Mouse (Mus musculus) skeletal muscle tissue, postnatal 0 days (tissue): ENCODE measurements around the gene Rgp1. TPM values are rescaled to one million over a fixed set of nuclear protein-coding genes. Genes with fewer than 3 reads are reported as not detected.

ENCODE experiments used
- microRNA-seq, 2 experiments: library from miRNA; unstranded; fragments of <30 nt; microRNA quantifications; one replicate each; pipeline ENCODE4; 2016
- polyA plus RNA-seq: library from polyadenylated mRNA; unstranded; fragments of >200 nt; fragmentation: Nextera tagmentation; extraction: Ambion mirVana; gene quantifications from 2 replicates; pipeline ENCODE4 v1.2.1, GENCODE M21; 2015

Rgp1 gene
- 10.9 and 16.0 TPM in 2 replicates for polyA plus RNA-seq

GRCm38 (mm10) chr4:43578376-43579204 lies at the start of gene Rgp1, which contains the start of gene Gba2:
Rgp1 (plus strand) TSS chr4:43578715.
Gba2 (minus strand) TSS chr4:43578873.

GRCm38 (mm10) chr4:43561997-43562768 lies 16.3 kb upstream of the Rgp1 start, which contains the start of the genes Creb3 and Tln1:
Creb3 (plus strand) TSS chr4:43562332.
Tln1 (minus strand) TSS chr4:43562691.

GRCm38 (mm10) chr4:43584444-43585416 lies 6.2 kb downstream of the Rgp1 start, which contains the start of gene Msmp:
Msmp (minus strand) TSS chr4:43584494.

DNA sequence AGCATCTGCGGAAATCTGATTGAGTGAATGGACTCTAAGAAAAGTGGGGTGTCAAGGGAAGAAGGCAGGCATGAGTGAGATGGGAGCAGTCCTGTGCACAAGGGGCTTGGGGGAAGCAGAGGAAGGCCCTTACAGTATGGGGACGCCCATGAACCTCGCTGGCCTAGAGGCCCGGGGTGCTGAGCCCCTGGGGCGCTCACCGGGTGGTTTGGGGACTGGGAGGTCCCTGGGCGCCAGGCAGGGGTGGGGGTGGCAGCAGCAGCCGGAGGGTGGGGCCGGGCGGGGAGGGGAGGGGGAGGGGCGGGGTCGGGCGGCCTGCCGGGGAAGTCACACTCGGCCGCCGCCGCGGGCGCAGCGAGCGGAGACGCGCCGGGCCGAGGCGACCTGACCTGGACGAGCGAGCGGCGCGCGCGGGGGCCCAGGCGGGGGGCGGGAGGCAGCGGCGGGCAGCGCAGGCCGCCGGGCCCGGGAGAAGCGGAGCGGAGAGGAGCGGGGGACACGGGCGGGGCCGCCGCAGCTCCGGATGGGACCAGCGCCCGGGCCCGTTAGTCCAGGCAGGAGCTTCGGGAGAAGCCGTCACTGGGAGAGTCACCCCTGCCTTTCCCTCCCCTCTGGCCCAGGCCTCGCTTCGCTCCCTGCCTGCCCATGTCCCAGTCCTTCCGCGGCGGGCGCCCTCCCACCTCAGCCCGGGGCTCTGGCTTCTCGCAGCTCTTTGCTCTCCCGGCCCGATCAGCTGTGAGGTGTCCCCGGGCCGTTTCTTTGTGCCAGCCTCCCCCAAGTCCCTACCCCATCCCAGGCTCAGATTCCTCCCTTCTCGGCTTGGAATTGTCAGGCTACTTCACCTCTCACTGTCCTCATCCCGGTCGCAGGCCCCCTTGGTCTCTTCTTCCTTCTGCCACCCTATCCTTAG lies 52.8 kb downstream of the Rgp1 start, which contains the start of gene Npr2:
Gene Npr2 (plus strand): TSS at position 890 of the 910 bp plus-strand sequence.

Small RNA genes within 50 kb of the gene (microRNA-seq; reads per million reads assigned to microRNA genes)
- gene Gm25262, result 0.10 to 0.21 reads per million in 2 experiments

Other genes starting within 250 kb of the Rgp1 start
- gene Rusc2, start 196.7 kb upstream of the Rgp1 start, polyA plus RNA-seq, result 21.0 and 21.1 TPM in 2 replicates
- gene Fam166b, start 149.6 kb upstream of the Rgp1 start, polyA plus RNA-seq, result not detected in 2 replicates
- gene Tesk1, start 136.8 kb upstream of the Rgp1 start, polyA plus RNA-seq, result 5.8 and 7.2 TPM in 2 replicates
- gene Cd72, start 124.1 kb upstream of the Rgp1 start, polyA plus RNA-seq, result 1.7 and 1.9 TPM in 2 replicates
- not detected in 2 replicates for gene Sit1, start 95.0 kb upstream of the Rgp1 start, polyA plus RNA-seq
- gene Ccdc107, start 85.8 kb upstream of the Rgp1 start, polyA plus RNA-seq, result 56.6 and 56.9 TPM in 2 replicates
- gene Arhgef39, start 79.0 kb upstream of the Rgp1 start, polyA plus RNA-seq, result 7.0 and 7.9 TPM in 2 replicates
- 0.59 and 0.61 TPM in 2 replicates for gene Car9, start 71.7 kb upstream of the Rgp1 start, polyA plus RNA-seq
- gene Tpm2, start 55.0 kb upstream of the Rgp1 start, polyA plus RNA-seq, result 10,111 and 10,503 TPM in 2 replicates
- 73.8 and 82.0 TPM in 2 replicates for gene Creb3, start 16.4 kb upstream of the Rgp1 start, polyA plus RNA-seq
- 49.9 and 55.4 TPM in 2 replicates for gene Tln1, start 16.0 kb upstream of the Rgp1 start, polyA plus RNA-seq
- 10.1 and 10.5 TPM in 2 replicates for gene Gba2, start 158 bp downstream of the Rgp1 start, polyA plus RNA-seq
- gene Msmp, start 5.8 kb downstream of the Rgp1 start, polyA plus RNA-seq, result 0.72 and 0.85 TPM in 2 replicates
- 11.0 and 11.8 TPM in 2 replicates for gene Npr2, start 53.2 kb downstream of the Rgp1 start, polyA plus RNA-seq
- gene Spag8, start 74.9 kb downstream of the Rgp1 start, polyA plus RNA-seq, result 0.16 TPM in 1 of 2 replicates, not detected in the other
- gene Hint2, start 77.8 kb downstream of the Rgp1 start, polyA plus RNA-seq, result 205 and 218 TPM in 2 replicates
- gene Tmem8b, start 90.3 kb downstream of the Rgp1 start, polyA plus RNA-seq, result 3.4 and 4.4 TPM in 2 replicates
- 3.3 and 4.2 TPM in 2 replicates for gene Fam221b, start 90.4 kb downstream of the Rgp1 start, polyA plus RNA-seq
- not detected in 2 replicates for gene Olfr70, start 122.1 kb downstream of the Rgp1 start, polyA plus RNA-seq
- not detected in 2 replicates for gene Olfr71, start 131.5 kb downstream of the Rgp1 start, polyA plus RNA-seq
- gene Hrct1, start 148.5 kb downstream of the Rgp1 start, polyA plus RNA-seq, result 5.8 and 8.3 TPM in 2 replicates
- 1.2 and 1.4 TPM in 2 replicates for gene Spaar, start 151.3 kb downstream of the Rgp1 start, polyA plus RNA-seq
- not detected in 2 replicates for gene Olfr159, start 192.3 kb downstream of the Rgp1 start, polyA plus RNA-seq
- not detected in 2 replicates for gene Olfr156, start 245.2 kb downstream of the Rgp1 start, polyA plus RNA-seq